In the genomic region with DNA sequence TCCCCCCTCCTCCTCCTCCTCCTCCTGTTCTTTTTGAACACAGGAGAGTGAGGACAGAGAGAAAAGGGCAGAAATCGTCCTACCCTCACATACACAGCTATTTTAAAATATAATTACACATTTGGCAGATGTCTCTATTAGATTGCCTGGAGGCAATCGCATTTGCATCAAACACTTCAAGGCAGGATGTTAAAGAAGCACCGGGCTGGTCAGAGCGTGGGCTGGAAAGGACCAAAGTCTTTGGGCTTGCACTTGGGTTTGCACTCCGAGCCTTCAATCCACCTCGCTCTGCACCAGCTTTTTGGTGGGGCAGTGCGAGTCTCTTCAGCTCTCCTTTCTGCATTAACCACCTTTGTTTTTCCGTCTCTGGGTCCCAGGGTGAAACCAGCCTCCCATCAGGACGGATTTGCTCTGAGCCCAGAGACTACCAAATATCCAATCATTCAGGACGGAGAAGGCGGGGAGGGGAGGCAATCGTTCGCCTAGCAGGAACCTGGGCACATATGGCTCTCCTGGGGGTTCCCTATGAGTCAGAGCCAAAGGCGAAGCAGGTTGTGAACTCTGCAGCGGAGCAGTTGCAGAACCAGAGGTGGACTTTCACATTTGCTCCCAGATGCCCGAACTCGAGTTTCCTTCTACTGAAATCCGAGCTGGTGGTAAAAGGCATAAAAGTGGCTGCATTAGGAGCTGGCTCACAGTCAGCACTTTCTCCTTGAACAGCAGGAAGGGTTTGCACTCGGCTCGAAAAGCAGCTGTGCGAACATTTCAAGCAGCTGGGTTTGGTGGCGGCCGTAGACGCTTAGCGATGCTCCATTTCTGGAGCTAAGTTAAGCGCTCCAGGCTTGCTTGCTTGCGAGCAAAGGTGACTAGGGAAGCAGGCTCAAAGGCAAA, we compare ENCODE assay signal across 8 mouse cellular contexts. TPM values are rescaled to one million over a fixed set of nuclear protein-coding genes. Genes with fewer than 3 reads are reported as not detected.
DNase-seq lines count a peak whose midpoint lies in the region; ATAC-seq and TF ChIP-seq lines count a peak whose summit lies in the region.

No protein-coding gene starts in this region.

- H3K36me3 ChIP-seq in ES-E14 (ENCODE audit: control insufficient read depth, insufficient read depth, low read length, poor library complexity, severe bottlenecking) = no peaks in the 10 kb centered on the region
- no peaks in the 10 kb centered on the region for H3K36me3 ChIP-seq in embryonic facial prominence, embryonic 12.5 days
- no peaks in the 10 kb centered on the region for H3K36me3 ChIP-seq in heart, embryonic 16.5 days (ENCODE audit: control insufficient read depth, insufficient read depth)
- H3K36me3 ChIP-seq in kidney, postnatal 0 days (ENCODE audit: insufficient read depth, low read length) = no peaks in the 10 kb centered on the region
- no peaks in the 10 kb centered on the region for H3K36me3 ChIP-seq in lung, embryonic 16.5 days (ENCODE audit: control insufficient read depth, insufficient read depth, low read length)

- no peak for TF ChIP-seq CTCF in kidney, postnatal 0 days (IDR thresholded peaks at IDR 0.05; ENCODE audit: low read depth)

- under 1% methylated on average over 26 of the region's 27 CpGs for WGBS in embryonic facial prominence, embryonic 12.5 days
- 2% methylated on average over 27 of the region's 27 CpGs for WGBS in heart, embryonic 16.5 days
- WGBS in kidney, postnatal 0 days = under 1% methylated on average over 27 of the region's 27 CpGs
- 1% methylated on average over 27 of the region's 27 CpGs for WGBS in lung, embryonic 16.5 days

- peak overlapping the region; percentile 60 for H3K4me2 ChIP-seq in embryonic facial prominence, embryonic 12.5 days (replicated peaks)
- H3K4me2 ChIP-seq in heart, embryonic 16.5 days (ENCODE audit: low read depth, low read length) = peak overlapping the region; percentile 86
- peak overlapping the region; percentile 65 for H3K4me2 ChIP-seq in kidney, postnatal 0 days (ENCODE audit: low read length)
- peak overlapping the region; percentile 82 for H3K4me2 ChIP-seq in lung, embryonic 16.5 days (ENCODE audit: low read depth, low read length)

- in situ Hi-C loops in ES-E14 (cut with MboI; ENCODE audit: low sequenced_read_pairs in 2 of 2, unreplicated experiment in 2 of 2) = no loop called here

- H3K27ac ChIP-seq in ES-E14 (ENCODE audit: insufficient read depth, low read depth, low read length, poor library complexity, severe bottlenecking) = no peak overlapping the region
- no peak overlapping the region for H3K27ac ChIP-seq in embryonic facial prominence, embryonic 12.5 days
- no peak overlapping the region for H3K27ac ChIP-seq in heart, embryonic 16.5 days (ENCODE audit: low read length)
- no peak overlapping the region for H3K27ac ChIP-seq in kidney, postnatal 0 days
- H3K27ac ChIP-seq in lung, embryonic 16.5 days (ENCODE audit: low read length) = no peak overlapping the region

- no peak overlapping the region for H3K9ac ChIP-seq in ES-E14 (ENCODE audit: insufficient read depth, low read depth, low read length, poor library complexity, severe bottlenecking)
- peak overlapping the region; percentile 1; the same call in 1 of the 2 replicates for H3K9ac ChIP-seq in embryonic facial prominence, embryonic 12.5 days
- H3K9ac ChIP-seq in heart, embryonic 16.5 days (ENCODE audit: low read length) = peak overlapping the region; percentile 30; the same call in 1 of the 2 replicates
- peak overlapping the region; percentile 38; the same call in 1 of the 2 replicates for H3K9ac ChIP-seq in kidney, postnatal 0 days (ENCODE audit: low read depth, low read length)
- peak overlapping the region; percentile 59 for H3K9ac ChIP-seq in lung, embryonic 16.5 days (ENCODE audit: low read length)

- DNase-seq in A20 (ENCODE audit: low read depth, low spot score) (peak; percentile 78), ES-E14 (ENCODE audit: low read depth, low spot score) (peak; percentile 20)
- DNase-seq in kidney, postnatal 0 days (ENCODE audit: low spot score) = peak; percentile 70
- peak; percentile 26 to 48 for DNase-seq in right cerebral cortex, adult 2 months (ENCODE audit: low spot score in 2 of 2)
- DNase-seq in c-Kit-positive CD71-positive TER-119-positive erythroid progenitor cells, embryonic 14.5 days (ENCODE audit: low spot score) = no peak

- no peaks in the 10 kb centered on the region for H3K9me3 ChIP-seq in ES-E14 (ENCODE audit: control insufficient read depth, insufficient read depth, low read depth, low read length)
- no peaks in the 10 kb centered on the region for H3K9me3 ChIP-seq in embryonic facial prominence, embryonic 12.5 days
- peaks cover 2% of the 10 kb centered on the region for H3K9me3 ChIP-seq in heart, embryonic 16.5 days (replicated peaks; ENCODE audit: control insufficient read depth, low read length)
- H3K9me3 ChIP-seq in kidney, postnatal 0 days (replicated peaks; ENCODE audit: low read length) = no peaks in the 10 kb centered on the region; the same call in 1 of the 2 replicates
- H3K9me3 ChIP-seq in lung, embryonic 16.5 days (ENCODE audit: control insufficient read depth, low read length) = peaks cover 3% of the 10 kb centered on the region; the same call in 1 of the 2 replicates

- peaks cover 12% of the 10 kb centered on the region for H3K27me3 ChIP-seq in embryonic facial prominence, embryonic 12.5 days
- peaks cover 20% of the 10 kb centered on the region for H3K27me3 ChIP-seq in heart, embryonic 16.5 days (ENCODE audit: control insufficient read depth, insufficient read depth, low read length)
- peaks cover 7% of the 10 kb centered on the region; the same call in 1 of the 2 replicates for H3K27me3 ChIP-seq in kidney, postnatal 0 days (ENCODE audit: insufficient read depth, low read length)
- H3K27me3 ChIP-seq in lung, embryonic 16.5 days (ENCODE audit: control insufficient read depth, insufficient read depth, low read depth, low read length) = peaks cover 3% of the 10 kb centered on the region; the same call in 1 of the 2 replicates

- H3K4me3 ChIP-seq in ES-E14 (ENCODE audit: insufficient read depth in 1 of 2, low read depth in 1 of 2, low read length in 2 of 2, poor library complexity in 1 of 2, severe bottlenecking in 1 of 2) = peak overlapping the region in 1 of 2 experiments; percentile 9; a peak in 2 of 4 replicates
- peak overlapping the region; percentile 29 for H3K4me3 ChIP-seq in embryonic facial prominence, embryonic 12.5 days
- peak overlapping the region; percentile 52 for H3K4me3 ChIP-seq in heart, embryonic 16.5 days (ENCODE audit: low read length)
- peak overlapping the region; percentile 29 for H3K4me3 ChIP-seq in kidney, postnatal 0 days (replicated peaks; ENCODE audit: low read depth, low read length)
- H3K4me3 ChIP-seq in lung, embryonic 16.5 days (ENCODE audit: low read length) = peak overlapping the region; percentile 48

- peaks cover 0 to 9% of the 10 kb centered on the region in 2 experiments; a peak in 1 of 4 replicates for H3K4me1 ChIP-seq in ES-E14 (ENCODE audit: control insufficient read depth in 2 of 2, insufficient read depth in 2 of 2, low read length in 2 of 2, poor library complexity in 1 of 2)
- H3K4me1 ChIP-seq in embryonic facial prominence, embryonic 12.5 days = peaks cover 15% of the 10 kb centered on the region
- peaks cover 8% of the 10 kb centered on the region for H3K4me1 ChIP-seq in heart, embryonic 16.5 days (ENCODE audit: control insufficient read depth, insufficient read depth, low read length)
- H3K4me1 ChIP-seq in kidney, postnatal 0 days (replicated peaks; ENCODE audit: insufficient read depth, low read length) = 0 out of 2 replicates have a peak, but pooled peaks cover 5% of the 10 kb centered on the region
- peaks cover 10% of the 10 kb centered on the region; the same call in 1 of the 2 replicates for H3K4me1 ChIP-seq in lung, embryonic 16.5 days (replicated peaks; ENCODE audit: control insufficient read depth, insufficient read depth, low read length)

- no peak for ATAC-seq in embryonic facial prominence, embryonic 12.5 days (ENCODE audit: insufficient number of reproducible peaks, insufficient read depth, low FRiP score, low TSS enrichment)
- ATAC-seq in heart, embryonic 16.5 days (replicated peaks; ENCODE audit: extremely low read depth, insufficient read depth, low FRiP score) = no peak
- ATAC-seq in kidney, postnatal 0 days (replicated peaks; ENCODE audit: low FRiP score, low read depth) = no peak
- peak; percentile 67 for ATAC-seq in lung, embryonic 16.5 days (ENCODE audit: low read depth)

TF ChIP-seq in ES-E14, 5 proteins besides CTCF, POLR2A, EP300 and RAD21:
- TF ChIP-seq MAFK (IDR thresholded peaks at IDR 0.05; ENCODE audit: insufficient read depth, low read depth, low read length) = no peak
- TF ChIP-seq ZNF384 (IDR thresholded peaks at IDR 0.05; ENCODE audit: low read depth, low read length) = no peak
- TF ChIP-seq CHD2 (IDR thresholded peaks at IDR 0.05; ENCODE audit: low read depth, low read length) = no peak
- no peak for TF ChIP-seq HCFC1 (IDR thresholded peaks at IDR 0.05; ENCODE audit: borderline replicate concordance, insufficient read depth, low read length)
- no peak for TF ChIP-seq ZC3H11A (IDR thresholded peaks at IDR 0.05; ENCODE audit: borderline replicate concordance, low read depth, low read length)

RNA-seq across cellular contexts. Expression of a gene that starts 58.1 kb away (rescaled TPM):
- 4.6 and 4.8 TPM in 2 replicates for total RNA-seq in ES-E14 (2012; rRNA removed)
- polyA plus RNA-seq in embryonic facial prominence, embryonic 12.5 days (2016; fragmentation: Nextera tagmentation; extraction: Ambion mirVana) = 19.3 and 20.4 TPM in 2 replicates
- 3.7 and 8.3 TPM in 2 replicates for polyA plus RNA-seq in heart, embryonic 16.5 days (2015; fragmentation: Nextera tagmentation; extraction: Ambion mirVana)
- 51.7 and 52.8 TPM in 2 replicates for polyA plus RNA-seq in kidney, postnatal 0 days (2015; fragmentation: Nextera tagmentation; extraction: Ambion mirVana)
- 83.7 and 86.9 TPM in 2 replicates for polyA plus RNA-seq in lung, embryonic 16.5 days (2015; fragmentation: Nextera tagmentation; extraction: Ambion mirVana)
